Mouse (Mus musculus): Measurements from ENCODE around the gene Txndc12. TPM values are rescaled to one million over a fixed set of nuclear protein-coding genes. Genes with fewer than 3 reads are reported as not detected.
A peak's percentile ranks its signal among the peaks of the same experiment; 100 is the strongest.

Txndc12 gene
- polyA plus RNA-seq, 1 experiment from 2014 or later, result 134 TPM

- no peaks in the 10 kb centered on the region for H3K27me3 ChIP-seq (ENCODE audit: control insufficient read depth, insufficient read depth, low read depth, low read length)
- 83% methylated on average over 10 of the region's 10 CpGs for WGBS
These were observed 70.4 kb downstream of the Txndc12 start for GRCm38 (mm10) chr4:108904790-108905189.

DNA sequence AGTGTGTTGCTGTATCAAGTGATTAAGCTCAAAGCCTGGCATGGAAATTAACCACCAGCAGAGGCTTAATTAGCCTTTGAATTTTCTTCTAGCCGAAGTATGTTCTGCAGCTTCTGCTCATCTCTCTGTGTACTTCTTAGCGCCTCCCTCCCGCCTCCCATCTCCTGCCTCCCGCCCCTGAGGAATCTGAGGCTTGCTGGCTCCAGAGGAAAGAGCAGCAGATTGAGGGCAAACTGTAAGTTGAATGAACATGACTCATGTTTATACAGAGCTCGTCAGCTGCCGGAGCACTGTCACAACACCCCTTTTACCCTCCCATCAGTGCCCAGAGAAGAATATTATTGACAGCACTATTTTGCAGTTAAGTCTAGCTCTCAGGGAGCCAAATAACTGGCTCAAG lies 71.5 kb downstream of the Txndc12 start:
- peak; percentile 61 for ATAC-seq (ENCODE audit: low read depth)

More at GRCm38 (mm10) chr4:108904790-108905189, 70.4 kb downstream of the Txndc12 start:
- Histone ChIP-seq H3K27ac (ENCODE audit: low read length) (no peak overlapping the region), H3K4me2 (ENCODE audit: low read depth, low read length) (no peak overlapping the region), H3K36me3 (ENCODE audit: control insufficient read depth, insufficient read depth, low read length) (no peaks in the 10 kb centered on the region), H3K9ac (ENCODE audit: low read length) (no peak overlapping the region), H3K4me1 (replicated peaks; ENCODE audit: control insufficient read depth, insufficient read depth, low read length) (no peaks in the 10 kb centered on the region; the same call in 1 of the 2 replicates), H3K4me3 (ENCODE audit: low read length) (no peak overlapping the region), H3K9me3 (ENCODE audit: control insufficient read depth, low read length) (no peaks in the 10 kb centered on the region; the same call in 1 of the 2 replicates)
- ATAC-seq (ENCODE audit: low read depth), result no peak

GRCm38 (mm10) chr4:108907475-108907874 lies 73.1 kb downstream of the Txndc12 start:
- H3K27me3 ChIP-seq (ENCODE audit: control insufficient read depth, insufficient read depth, low read depth, low read length), result no peaks in the 10 kb centered on the region
- no peak overlapping the region for H3K4me2 ChIP-seq (ENCODE audit: low read depth, low read length)
- no peak overlapping the region for H3K9ac ChIP-seq (ENCODE audit: low read length)
- no peak for ATAC-seq (ENCODE audit: low read depth)
- H3K4me1 ChIP-seq (replicated peaks; ENCODE audit: control insufficient read depth, insufficient read depth, low read length), result no peaks in the 10 kb centered on the region; the same call in 1 of the 2 replicates
- H3K9me3 ChIP-seq (ENCODE audit: control insufficient read depth, low read length), result no peaks in the 10 kb centered on the region; the same call in 1 of the 2 replicates
- H3K27ac ChIP-seq (ENCODE audit: low read length), result no peak overlapping the region
- no peak overlapping the region for H3K4me3 ChIP-seq (ENCODE audit: low read length)
- H3K36me3 ChIP-seq (ENCODE audit: control insufficient read depth, insufficient read depth, low read length), result no peaks in the 10 kb centered on the region

More for the DNA sequence above, 71.5 kb downstream of the Txndc12 start:
- no peaks in the 10 kb centered on the region; the same call in 1 of the 2 replicates for H3K4me1 ChIP-seq (replicated peaks; ENCODE audit: control insufficient read depth, insufficient read depth, low read length)
- no peaks in the 10 kb centered on the region; the same call in 1 of the 2 replicates for H3K9me3 ChIP-seq (ENCODE audit: control insufficient read depth, low read length)
- WGBS, result 7% methylated on average over 6 of the region's 6 CpGs
- no peaks in the 10 kb centered on the region for H3K27me3 ChIP-seq (ENCODE audit: control insufficient read depth, insufficient read depth, low read depth, low read length)
- no peaks in the 10 kb centered on the region for H3K36me3 ChIP-seq (ENCODE audit: control insufficient read depth, insufficient read depth, low read length)
- no peak overlapping the region for H3K27ac ChIP-seq (ENCODE audit: low read length)
- H3K4me3 ChIP-seq (ENCODE audit: low read length), result no peak overlapping the region
- no peak overlapping the region for H3K4me2 ChIP-seq (ENCODE audit: low read depth, low read length)
- H3K9ac ChIP-seq (ENCODE audit: low read length), result no peak overlapping the region

GRCm38 (mm10) chr4:108909872-108910425 lies 75.5 kb downstream of the Txndc12 start:
- no peak for ATAC-seq (ENCODE audit: low read depth)
- 44% methylated on average over 8 of the region's 8 CpGs for WGBS
- no peak overlapping the region for H3K27ac ChIP-seq (ENCODE audit: low read length)
- H3K4me2 ChIP-seq (ENCODE audit: low read depth, low read length), result peak overlapping the region; percentile 2; the same call in 1 of the 2 replicates
- H3K4me1 ChIP-seq (replicated peaks; ENCODE audit: control insufficient read depth, insufficient read depth, low read length), result peaks cover 6% of the 10 kb centered on the region
- no peak overlapping the region for H3K9ac ChIP-seq (ENCODE audit: low read length)
- H3K9me3 ChIP-seq (ENCODE audit: control insufficient read depth, low read length), result no peaks in the 10 kb centered on the region; the same call in 1 of the 2 replicates
- no peaks in the 10 kb centered on the region for H3K27me3 ChIP-seq (ENCODE audit: control insufficient read depth, insufficient read depth, low read depth, low read length)
- H3K4me3 ChIP-seq (ENCODE audit: low read length), result no peak overlapping the region
- H3K36me3 ChIP-seq (ENCODE audit: control insufficient read depth, insufficient read depth, low read length), result no peaks in the 10 kb centered on the region

Other genes with a start within 250 kb of the Txndc12 start
- gene Cc2d1b, start 214.7 kb upstream of the Txndc12 start, polyA plus RNA-seq (2015; fragmentation: Nextera tagmentation; extraction: Ambion mirVana), result 30.0 and 30.2 TPM in 2 replicates
- gene 3110021N24Rik, start 115.0 kb upstream of the Txndc12 start, polyA plus RNA-seq (2015; fragmentation: Nextera tagmentation; extraction: Ambion mirVana), result 1.6 TPM in 2 replicates
- gene Zfyve9, start 53.8 kb upstream of the Txndc12 start, polyA plus RNA-seq (2015; fragmentation: Nextera tagmentation; extraction: Ambion mirVana), result 3.8 and 4.0 TPM in 2 replicates
- gene Btf3l4, start 987 bp upstream of the Txndc12 start, polyA plus RNA-seq (2015; fragmentation: Nextera tagmentation; extraction: Ambion mirVana), result 132 and 147 TPM in 2 replicates
- 43.3 and 48.2 TPM in 2 replicates for gene Kti12, start 13.2 kb downstream of the Txndc12 start, polyA plus RNA-seq (2015; fragmentation: Nextera tagmentation; extraction: Ambion mirVana)
- 1.5 and 1.6 TPM in 2 replicates for gene A730015C16Rik, start 14.0 kb downstream of the Txndc12 start, polyA plus RNA-seq (2015; fragmentation: Nextera tagmentation; extraction: Ambion mirVana)
- gene Rab3b, start 44.5 kb downstream of the Txndc12 start, polyA plus RNA-seq (2015; fragmentation: Nextera tagmentation; extraction: Ambion mirVana), result 6.5 and 8.4 TPM in 2 replicates
- gene Nrd1, start 166.1 kb downstream of the Txndc12 start, polyA plus RNA-seq (2015; fragmentation: Nextera tagmentation; extraction: Ambion mirVana), result 57.4 and 62.7 TPM in 2 replicates